Mouse (Mus musculus) adrenal gland, postnatal 36 days (tissue): ENCODE data around the gene Luc7l3. TPM values are rescaled to one million over a fixed set of nuclear protein-coding genes. Genes with fewer than 3 reads are reported as not detected.

Source experiments
- DNase-seq, 2 experiments: peaks; one replicate each; pipeline ENCODE4 v3.0.0; 2021; ENCODE audit warnings: mixed read lengths in 1 of 2
- total RNA-seq, 2 experiments: library from RNA; stranded (reverse); gene quantifications; 2 replicates each; pipeline ENCODE4 v1.2.3; 2021

The Luc7l3 gene
- total RNA-seq, 2 experiments from 2014 or later = 59.5 to 69.8 TPM

DNA sequence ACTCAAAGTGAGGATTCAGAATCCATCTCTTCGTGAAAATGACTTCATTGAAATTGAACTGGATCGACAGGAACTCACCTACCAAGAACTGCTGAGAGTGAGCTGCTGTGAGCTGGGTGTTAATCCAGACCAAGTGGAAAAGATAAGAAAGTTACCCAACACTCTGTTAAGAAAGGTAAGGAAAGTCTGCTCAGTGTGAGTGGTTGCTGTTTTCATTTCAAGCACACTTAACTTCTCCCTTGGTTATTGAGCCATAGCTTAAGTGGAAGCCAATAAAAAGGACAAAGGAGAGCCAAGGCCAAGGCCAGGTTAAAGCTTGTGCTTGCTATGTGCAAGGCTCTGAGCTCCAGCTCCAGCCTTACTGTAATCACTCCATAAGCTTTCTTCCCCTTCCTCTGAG lies 16.6 kb upstream of the Luc7l3 start:
- peak in 1 of 2 experiments; percentile 36 for DNase-seq

DNA sequence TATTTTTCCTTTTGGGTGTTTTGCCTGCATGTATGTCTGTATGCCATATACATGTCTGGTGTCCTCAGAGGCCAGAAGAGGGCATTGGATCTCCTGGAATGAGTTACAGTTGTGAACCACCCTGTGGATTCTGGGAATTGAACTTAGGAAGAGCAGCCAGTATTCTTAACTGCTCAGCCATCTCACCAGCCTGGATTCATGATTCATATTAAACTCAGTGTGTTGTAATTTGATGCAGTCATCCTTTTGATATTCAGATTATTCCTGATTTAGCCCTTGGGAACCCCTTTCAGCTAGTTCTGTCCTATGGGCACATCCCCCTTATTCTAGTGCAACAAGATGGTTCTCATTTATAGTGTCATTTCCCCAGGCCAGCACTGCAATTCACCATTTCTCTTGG lies 14.8 kb upstream of the Luc7l3 start:
- no peak for DNase-seq

DNA sequence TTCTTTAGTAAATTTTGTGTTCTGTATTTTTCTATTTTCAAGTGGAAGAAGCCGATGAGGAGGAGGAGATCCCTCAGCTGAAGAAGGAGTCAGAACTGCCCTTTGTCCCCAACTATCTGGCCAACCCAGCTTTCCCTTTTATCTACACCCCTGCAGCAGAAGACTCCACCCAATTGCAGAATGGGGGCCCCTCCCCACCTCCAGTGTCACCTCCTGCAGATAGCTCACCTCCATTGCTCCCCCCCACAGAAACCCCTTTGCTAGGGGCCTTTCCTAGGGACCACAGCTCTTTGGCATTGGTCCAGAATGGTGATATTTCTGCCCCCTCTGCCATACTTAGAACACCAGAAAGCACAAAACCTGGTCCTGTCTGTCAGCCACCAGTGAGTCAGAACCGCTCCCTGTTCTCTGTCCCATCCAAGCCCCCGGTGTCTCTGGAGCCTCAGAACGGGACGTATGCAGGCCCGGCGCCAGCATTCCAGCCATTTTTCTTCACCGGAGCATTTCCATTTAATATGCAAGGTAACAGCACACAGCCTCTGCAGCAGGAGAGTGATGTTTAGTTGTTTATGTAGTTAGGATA lies 12.7 kb upstream of the Luc7l3 start:
- no peak for DNase-seq

DNA sequence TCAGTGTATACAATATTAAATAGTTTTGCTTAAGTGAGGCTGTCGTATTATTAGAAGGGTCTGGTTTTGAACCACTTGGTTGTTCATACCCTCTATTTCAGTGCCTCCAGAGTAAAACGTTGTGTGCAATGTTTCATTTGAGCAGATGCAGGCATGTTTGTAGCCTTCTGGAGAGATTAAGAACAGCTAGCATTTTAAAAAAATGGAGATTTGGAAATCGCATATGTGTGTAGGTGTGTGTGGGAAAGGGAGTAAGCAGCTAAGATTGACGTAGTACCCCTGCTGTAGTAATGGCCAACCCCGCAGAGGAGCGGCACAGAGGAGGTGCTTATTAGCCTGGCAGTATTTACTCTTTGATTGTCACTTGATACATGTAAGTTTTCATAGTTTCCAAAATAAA lies 10.9 kb upstream of the Luc7l3 start:
- no peak for DNase-seq

DNA sequence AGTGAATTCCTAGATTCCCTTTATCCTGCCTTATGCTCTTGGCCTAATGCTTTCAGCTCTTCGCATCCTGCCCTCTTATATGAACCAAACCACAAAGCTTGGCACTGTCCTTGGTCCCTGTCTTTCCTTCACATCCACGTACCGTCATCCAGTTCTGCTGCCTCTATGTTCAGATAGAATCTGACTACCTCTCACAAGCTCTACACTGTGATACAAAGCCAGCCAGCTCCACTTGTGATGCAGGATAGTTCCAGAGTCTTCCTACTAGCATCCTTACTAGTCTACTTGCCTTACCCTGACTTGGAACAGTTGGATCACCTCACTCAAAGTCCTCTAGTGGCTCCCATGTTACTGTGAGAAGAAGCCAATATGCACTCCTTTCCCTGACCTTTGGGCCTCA lies 8.4 kb upstream of the Luc7l3 start:
- DNase-seq = no peak

DNA sequence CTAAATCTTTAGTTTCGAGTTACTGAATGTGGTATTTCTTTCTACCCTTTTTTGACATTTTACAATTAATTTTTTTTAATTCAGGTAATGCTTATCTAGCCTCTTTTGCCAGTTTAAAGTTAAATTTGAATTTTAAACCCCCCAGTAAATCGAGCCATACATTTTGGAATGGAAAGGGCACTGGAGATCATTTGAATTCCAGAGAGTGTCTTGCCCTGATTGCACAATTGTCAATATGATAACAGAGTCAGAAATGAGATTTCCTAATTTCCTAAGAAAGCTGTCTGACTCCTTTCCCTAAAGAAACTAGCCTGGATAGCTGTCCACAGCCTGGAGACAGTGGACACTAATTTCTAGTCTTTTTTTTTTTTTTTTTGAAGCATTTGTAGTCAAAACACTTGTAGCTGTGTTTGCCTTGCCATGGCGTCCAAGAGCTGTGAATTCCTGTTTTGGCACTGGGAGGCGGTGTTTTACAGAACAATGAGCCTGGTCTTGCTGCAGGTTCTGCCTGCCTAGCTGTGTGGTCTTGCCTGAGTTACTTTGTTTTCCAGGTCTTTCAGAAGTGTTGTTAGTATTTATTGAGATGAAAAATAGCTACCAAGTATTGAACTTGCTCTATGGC lies 7.6 kb upstream of the Luc7l3 start:
- peak; percentile 59 to 63 for DNase-seq

DNA sequence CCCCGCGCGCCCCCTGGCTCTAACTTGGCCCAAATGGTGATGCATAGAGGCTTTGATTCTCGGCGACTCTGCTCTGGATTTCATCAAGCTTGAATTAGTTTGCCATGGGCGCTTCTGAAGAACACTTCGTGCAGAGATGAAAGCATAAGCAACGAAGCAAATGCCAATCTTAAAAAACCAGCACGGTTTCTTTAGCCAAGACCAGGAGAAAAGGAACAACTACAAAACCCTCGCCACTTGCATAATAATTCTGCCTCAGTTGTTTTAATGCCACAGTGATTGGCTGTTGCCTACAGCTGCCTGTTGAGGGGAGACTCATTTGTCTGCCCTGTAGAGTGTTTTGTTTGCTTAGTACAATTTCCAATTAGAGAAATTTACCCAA lies 6.8 kb upstream of the Luc7l3 start:
- no peak for DNase-seq

DNA sequence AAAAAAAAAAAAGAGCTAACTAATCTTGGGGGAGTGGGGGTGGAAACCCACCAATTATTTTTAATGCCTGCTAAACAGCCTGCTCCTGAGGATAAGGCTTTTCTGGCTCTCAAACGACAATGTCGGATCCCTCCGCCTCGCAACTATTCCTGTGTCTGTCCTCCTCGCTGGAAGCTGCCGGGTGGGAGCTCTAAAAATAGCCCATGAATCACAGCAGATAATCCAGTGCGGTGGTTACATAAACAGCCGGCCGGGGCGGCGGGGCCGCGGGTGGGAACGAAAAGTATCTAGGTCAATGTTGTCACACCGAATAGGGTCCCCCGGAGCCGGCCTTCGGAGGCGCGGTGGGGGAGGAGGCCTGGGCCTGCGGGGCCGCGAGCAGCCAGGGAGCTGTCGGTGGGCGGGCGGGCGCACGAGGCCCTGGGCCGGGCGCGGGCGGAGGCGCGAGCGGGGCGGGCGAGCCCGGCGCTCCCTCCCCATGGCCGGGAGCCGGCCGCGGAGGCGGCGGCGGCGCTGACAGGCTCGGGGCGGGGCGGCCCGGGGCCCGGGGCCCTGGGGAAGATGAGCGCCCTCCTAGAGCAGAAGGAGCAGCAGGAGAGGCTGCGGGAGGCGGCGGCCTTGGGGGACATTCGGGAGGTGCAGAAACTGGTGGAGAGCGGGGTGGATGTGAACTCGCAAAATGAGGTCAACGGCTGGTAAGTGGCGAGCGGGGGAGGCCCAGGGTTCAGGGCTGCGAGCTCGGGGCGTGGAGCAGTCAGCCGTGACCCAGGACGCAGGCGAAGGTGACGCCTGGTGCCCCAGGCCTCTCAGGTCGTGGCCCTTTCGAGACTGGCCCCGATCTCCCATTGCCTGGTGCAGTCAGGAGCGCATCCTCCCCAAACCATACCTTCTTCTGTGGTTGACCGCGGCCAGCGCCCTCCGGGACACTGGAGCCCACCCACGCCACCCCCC lies 6.2 kb upstream of the Luc7l3 start, which contains the start of gene Ankrd40:
Gene Ankrd40, plus strand, starts transcription at position 309 of the 951 bp plus-strand sequence.
- DNase-seq = peak; percentile 96

DNA sequence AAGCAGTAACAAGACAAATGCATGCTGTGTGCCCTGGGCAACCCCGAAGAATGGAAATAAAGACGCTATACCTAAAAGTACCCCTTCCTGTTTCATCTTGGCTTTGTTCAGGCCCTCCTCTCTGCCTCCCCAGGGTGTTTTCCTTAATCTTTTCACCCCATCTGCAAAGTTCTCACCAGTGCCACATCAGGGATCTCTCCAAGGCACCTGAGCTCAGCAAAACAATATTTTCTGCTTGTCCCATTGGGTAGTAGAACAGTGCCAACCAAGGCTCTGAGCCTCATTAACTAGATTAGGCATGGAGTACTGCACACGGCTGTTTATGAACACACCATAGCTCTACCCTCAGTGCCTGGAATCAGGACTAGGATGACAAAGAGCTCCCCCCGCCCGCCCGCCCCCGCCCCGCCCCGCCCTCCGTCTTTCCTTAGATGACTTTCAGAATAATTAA lies 5.2 kb upstream of the Luc7l3 start:
- DNase-seq = no peak

DNA sequence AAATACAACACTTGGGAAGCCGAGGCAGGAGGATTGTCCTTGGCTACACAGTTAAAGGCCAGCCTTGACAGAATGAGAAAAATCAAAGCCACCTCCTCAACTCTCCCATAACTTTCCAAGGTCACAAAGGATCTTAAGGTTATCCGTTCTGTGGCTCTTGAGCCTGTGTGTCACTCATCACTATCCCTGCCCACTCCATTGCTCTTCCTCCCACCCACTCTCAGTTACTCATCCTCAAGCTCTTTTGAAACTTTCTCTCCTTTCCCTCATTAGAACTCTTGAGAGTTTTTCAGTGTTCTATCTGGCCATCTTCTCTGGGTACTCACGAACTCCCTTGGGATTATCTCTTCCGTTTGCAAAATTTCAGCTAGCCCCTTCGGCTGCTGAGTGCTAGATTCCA lies 2.8 kb upstream of the Luc7l3 start:
- no peak for DNase-seq

DNA sequence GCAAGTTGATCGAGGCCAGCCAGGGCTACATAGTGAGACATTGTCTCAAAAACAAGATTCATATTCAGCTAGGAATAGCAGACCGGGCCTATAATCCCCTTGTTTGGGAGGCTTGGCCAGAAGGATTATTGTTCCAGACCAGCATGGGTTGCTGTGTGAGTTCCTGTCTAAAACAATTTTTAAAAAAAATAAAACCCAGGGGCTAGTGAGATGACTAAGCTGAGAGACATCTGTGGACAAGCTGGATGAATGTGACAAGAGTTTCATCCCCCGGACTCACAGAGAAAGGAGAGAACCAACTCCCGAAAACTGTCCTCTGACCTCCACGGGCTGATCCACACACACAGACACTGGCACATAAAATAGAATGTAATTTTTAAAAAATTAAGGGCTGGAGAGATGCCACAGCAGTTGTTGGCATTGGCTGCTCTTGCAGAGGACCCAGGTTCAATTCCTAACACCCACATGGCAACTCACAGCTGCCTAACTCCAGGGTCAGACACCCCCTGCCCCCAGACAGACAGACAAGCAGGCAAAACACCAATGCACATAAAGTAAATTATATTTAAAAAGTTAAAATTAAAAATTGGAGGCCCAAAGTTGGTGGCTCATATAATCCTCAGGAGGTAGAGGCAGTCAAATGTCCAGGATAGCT lies 1.6 kb upstream of the Luc7l3 start:
- no peak for DNase-seq

DNA sequence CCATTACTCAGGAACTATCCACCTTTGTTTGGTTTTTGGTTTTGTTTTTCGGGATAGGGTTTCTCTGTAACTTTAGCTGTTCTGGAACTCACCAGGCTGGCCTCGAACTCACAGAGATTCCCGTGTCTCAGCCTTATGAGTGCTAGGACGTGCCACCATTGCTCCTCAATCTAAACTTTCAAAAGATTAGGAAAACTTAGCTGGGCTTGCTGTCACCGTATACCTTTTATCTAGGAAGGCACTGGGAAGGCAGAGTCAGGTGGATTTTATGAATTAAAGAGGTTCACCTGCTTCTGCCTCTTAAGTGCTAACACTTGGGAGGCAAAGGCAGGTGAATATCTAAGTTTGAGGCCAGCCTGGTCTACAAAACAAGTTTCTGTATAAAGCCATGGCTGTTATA lies 848 bp upstream of the Luc7l3 start:
- DNase-seq = no peak

DNA sequence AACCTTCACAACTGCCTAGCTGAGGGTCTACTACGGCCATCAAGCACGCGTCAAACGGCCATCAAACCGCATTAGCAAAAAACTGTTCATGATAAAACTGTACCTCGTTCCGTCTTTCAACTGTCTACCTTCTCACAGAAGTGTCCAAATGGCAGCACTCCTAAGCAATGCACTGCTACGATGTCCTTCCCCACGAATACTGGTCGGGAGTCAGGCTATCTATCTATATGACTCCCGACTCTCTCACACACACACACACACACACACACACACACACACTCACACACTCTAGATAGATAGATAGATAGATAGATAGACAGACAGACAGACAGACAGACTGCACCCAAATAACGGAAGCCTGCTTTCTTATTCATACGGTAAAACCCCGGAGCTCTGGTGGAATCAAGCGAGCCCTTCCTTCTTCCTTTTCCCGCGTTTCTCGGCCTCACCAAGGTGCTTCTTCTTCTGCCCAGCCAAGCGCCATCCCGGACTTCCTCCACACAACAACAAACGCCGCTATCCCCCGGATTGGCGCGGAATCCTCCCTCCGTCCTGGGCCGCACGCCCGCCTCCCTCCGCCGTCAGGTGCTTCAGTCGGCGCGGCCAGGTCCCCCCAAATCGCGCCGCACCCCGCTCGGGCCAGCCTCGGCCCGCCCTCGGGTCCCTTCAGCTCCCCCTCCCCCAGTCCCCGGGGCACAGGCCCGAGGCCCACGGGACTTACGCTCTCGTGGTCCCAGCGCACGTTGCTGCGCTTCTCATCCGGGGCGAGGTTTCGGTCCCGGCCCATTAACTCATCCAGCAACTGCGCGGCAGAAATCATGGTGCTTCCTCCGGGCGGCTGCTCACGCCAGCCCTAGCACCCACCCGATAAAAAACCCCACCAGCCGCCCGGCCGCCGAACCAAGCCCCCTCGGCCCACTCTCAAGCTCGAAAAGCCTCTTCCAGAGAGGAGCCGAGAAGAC lies 538 bp downstream of the Luc7l3 start:
- DNase-seq = peak; percentile 55 to 73

DNA sequence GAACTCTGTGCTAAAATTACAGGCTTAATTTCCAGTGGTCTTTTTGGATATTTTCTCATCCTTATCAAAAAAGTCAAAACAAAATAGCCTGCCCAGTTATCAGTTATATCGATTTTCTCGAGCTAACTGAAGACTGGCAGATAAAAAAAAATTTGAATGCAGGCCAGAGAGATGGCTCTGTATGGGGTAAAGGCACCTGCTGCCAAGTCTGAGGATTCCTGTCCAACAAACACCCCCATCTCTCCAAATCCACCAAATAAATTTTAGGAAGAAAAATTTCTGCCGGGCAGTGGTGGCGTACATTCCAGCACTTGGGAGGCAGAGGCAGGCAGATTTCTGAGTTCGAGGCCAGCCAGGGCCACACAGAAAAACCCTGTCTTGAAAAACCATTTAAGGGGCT lies 3.7 kb downstream of the Luc7l3 start:
- DNase-seq = no peak

DNA sequence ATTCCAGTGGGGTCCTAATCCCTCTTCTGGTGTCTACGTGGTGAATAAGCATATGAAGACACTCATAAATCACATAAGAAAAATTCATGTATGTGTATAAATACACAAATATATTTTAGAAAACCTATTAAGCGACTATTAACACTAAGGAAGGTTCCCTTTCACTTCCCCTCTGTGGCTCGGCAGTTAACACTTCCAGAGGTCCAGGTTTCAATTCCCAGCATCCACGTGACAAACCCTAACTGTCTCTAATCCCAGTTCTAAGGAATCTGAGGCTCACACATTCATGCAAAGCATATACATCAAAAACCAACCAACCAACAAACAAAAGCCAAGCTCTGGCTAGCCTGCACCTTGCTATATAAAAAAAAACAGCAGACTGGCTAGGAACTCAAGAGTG lies 4.3 kb downstream of the Luc7l3 start:
- no peak for DNase-seq

DNA sequence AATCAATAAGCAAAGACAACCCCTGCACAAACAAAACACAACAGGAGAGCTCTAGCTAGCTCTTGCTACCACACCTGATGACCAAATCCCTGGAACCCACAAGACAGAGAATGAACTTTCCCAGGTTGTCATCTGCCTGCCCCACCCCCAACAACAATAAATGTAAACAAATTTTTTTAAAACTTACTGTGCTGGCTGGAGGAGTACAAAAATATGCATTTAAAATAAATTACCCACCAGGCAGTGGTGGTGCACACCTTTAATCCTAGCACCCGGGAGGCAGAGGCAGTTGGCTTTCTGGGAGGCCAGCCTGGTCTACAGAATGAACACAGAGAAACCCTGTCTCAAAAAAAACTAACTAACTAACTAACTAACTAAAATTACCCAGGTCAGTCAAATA lies 4.8 kb downstream of the Luc7l3 start:
- no peak for DNase-seq

DNA sequence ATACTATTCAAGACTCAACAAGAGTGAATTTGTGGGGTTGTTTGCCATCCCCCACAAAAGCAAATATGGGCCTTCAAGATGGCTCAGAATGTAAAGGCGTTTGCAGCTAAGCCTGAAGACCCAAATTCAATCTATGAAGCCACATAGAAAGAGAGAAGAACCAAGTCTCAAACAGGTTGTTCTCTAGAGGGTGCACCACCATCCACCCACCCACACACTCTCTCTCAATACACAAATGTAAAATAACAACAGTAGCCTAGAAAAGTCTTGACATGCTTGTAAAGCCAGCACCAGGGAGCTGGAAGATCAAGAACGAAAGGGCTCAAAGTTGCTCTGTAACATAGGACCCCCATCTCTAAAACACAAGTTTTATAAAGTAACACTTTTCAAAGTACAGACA lies 5.3 kb downstream of the Luc7l3 start:
- no peak for DNase-seq

DNA sequence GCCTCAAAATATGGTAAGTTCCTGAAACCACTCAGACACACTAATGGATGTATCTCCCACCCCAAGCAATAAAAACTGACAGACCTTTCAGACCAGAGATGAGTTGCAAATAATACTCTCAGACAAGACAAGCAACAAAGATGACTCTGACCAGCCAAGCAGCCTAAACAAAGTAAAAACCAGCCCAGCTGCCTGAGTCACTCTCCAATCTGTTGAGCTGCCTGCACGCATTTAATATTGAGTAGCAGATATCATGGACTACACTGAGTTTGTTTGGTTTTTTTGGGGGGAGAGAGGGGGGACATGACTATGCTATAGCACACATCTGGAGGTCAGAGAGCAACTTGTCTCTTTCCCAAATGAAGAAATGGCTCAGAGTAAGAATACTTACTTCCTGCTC lies 6.5 kb downstream of the Luc7l3 start:
- DNase-seq = peak in 1 of 2 experiments; percentile 19

DNA sequence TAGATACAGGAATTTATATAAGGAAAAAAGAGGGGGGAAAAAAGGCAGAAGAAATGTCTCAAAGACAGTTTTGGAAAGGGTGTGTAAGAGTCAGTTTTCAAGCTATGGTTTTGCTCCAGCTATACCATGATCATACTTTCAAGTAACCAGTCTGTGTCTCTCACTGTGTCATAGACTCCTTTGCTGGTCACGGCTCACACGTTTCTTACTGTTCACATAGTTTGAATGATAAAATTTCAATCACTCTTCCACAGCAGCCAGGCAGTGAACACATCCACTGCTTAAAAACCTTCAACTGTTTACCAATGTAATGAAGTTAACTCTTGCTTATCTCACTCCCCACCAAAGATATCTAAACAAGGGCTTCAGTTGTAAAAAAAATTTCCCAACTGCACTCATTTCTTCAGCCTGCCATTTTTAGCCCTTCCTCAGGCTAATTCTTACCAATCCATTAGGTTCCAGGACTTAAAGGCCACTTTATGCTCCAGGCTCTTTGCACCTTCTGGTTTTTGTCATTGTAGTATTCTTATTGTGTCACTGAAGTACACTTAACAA lies 7.6 kb downstream of the Luc7l3 start:
- DNase-seq = no peak

DNA sequence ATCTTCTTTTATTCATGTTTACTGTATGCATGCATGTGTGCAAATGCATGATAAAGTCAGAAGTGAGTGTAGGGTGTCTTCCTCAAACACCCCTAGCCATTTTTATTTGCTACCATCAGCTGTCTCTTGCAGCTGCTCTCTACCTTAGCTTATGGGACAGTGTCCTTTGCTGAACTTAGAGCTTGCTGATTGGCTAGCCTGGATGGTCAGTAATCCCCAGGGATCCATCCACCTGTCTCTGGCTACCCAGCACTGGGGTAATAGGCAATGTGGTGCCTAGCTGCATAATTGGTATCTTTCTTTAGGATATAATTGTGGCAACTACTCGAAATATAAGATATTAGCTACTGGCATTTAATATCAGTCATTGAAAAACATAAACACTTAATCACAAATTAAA lies 9.1 kb downstream of the Luc7l3 start:
- no peak for DNase-seq
